Mouse (Mus musculus): Measurements from ENCODE around the gene Scaf4.

DNA sequence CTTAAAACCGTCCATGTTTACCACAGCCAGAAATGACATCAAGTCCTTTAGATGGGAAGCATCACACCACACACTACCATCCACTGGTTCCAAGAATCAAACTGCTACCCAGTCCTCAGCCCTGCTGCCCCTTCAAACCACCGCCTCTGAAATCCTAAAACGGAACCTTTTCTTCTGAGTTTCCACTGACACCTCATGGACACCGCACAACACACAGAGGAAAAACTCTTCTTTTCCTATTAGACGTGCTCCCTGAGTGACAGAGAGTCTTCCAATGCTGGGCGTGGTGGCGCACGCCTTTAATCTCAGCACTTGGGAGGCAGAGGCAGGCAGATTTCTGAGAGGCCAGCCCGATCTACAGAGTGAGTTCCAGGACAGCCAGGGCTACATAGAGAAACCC is 2.9 kb downstream of the Scaf4 start:
- TF ChIP-seq CTCF (IDR thresholded peaks at IDR 0.05; ENCODE audit: low read depth) (no peak), EP300 (IDR thresholded peaks at IDR 0.05; ENCODE audit: low read depth) (no peak)
